Mouse (Mus musculus) myocyte (in vitro differentiated cells): ENCODE results near the gene Bend3. TPM values are rescaled to one million over a fixed set of nuclear protein-coding genes. Genes with fewer than 3 reads are reported as not detected.

Experiments used
- H3K27me3 ChIP-seq: one replicate; pipeline ENCODE4 v1.6.1; 2011; ENCODE audit not compliant: control insufficient read depth, insufficient read depth, insufficient read length
- H3K36me3 ChIP-seq: one replicate; pipeline ENCODE4 v1.6.1; 2011; ENCODE audit not compliant: control insufficient read depth, insufficient read depth
- H3K4me2 ChIP-seq: one replicate; pipeline ENCODE4 v1.6.1; 2011; ENCODE audit warnings: low read depth, control low read depth
- H3K4me3 ChIP-seq: one replicate; pipeline ENCODE4 v1.5.1; 2011; ENCODE audit warnings: mild to moderate bottlenecking, control low read depth, moderate library complexity
- H3K79me2 ChIP-seq: one replicate; pipeline ENCODE4 v1.6.1; 2011; ENCODE audit not compliant: control insufficient read depth, insufficient read depth
- H3ac ChIP-seq: one replicate; pipeline ENCODE4 v1.6.1; 2011; ENCODE audit not compliant: control insufficient read depth, insufficient read length
- CEBPB ChIP-seq: IDR thresholded peaks from 2 replicates; pipeline ENCODE4 v1.6.1; 2011; ENCODE audit warnings: mild to moderate bottlenecking, moderate library complexity; ENCODE audit not compliant: poor library complexity, insufficient read depth, severe bottlenecking
- E2F4 ChIP-seq: IDR thresholded peaks from one replicate; pipeline ENCODE4 v1.6.1; 2011; ENCODE audit warnings: mild to moderate bottlenecking, control low read depth, moderate library complexity; ENCODE audit not compliant: insufficient read depth
- MAX ChIP-seq: IDR thresholded peaks from one replicate; pipeline ENCODE4 v1.6.1; 2011; ENCODE audit warnings: low read depth, mild to moderate bottlenecking, control low read depth
- MYOD1 ChIP-seq, 3 experiments: IDR thresholded peaks; one replicate each; pipeline ENCODE4 v1.6.1; 2011; ENCODE audit warnings: control low read depth in 2 of 3, low read depth in 2 of 3, mild to moderate bottlenecking in 2 of 3, moderate library complexity in 1 of 3; ENCODE audit not compliant: insufficient read length in 2 of 3, control insufficient read depth in 1 of 3
- MYOG ChIP-seq, 3 experiments: IDR thresholded peaks; one replicate each; pipeline ENCODE4 v1.6.1; 2011; ENCODE audit warnings: control low read depth in 2 of 3, low read depth in 2 of 3, mild to moderate bottlenecking in 2 of 3; ENCODE audit not compliant: insufficient read length in 2 of 3, control insufficient read depth in 1 of 3, insufficient read depth in 1 of 3
- POLR2A ChIP-seq: IDR thresholded peaks from one replicate; pipeline ENCODE4 v1.6.1; 2011; ENCODE audit warnings: low read depth, mild to moderate bottlenecking, control low read depth, moderate library complexity; ENCODE audit not compliant: insufficient read length
- POLR2AphosphoS2 ChIP-seq: IDR thresholded peaks from one replicate; pipeline ENCODE4 v1.6.1; 2011; ENCODE audit warnings: low read depth, control low read depth; ENCODE audit not compliant: insufficient read length
- REST ChIP-seq: IDR thresholded peaks from one replicate; pipeline ENCODE4 v1.6.1; 2011; ENCODE audit warnings: mild to moderate bottlenecking, control low read depth, moderate library complexity; ENCODE audit not compliant: insufficient read depth, insufficient read length
- SRF ChIP-seq: IDR thresholded peaks from one replicate; pipeline ENCODE4 v1.6.1; 2011; ENCODE audit warnings: low read depth; ENCODE audit not compliant: control insufficient read depth, insufficient read length
- TCF12 ChIP-seq: IDR thresholded peaks from one replicate; pipeline ENCODE4 v1.6.1; 2011; ENCODE audit warnings: mild to moderate bottlenecking, control low read depth; ENCODE audit not compliant: poor library complexity, insufficient read depth, severe bottlenecking
- TCF3 ChIP-seq: IDR thresholded peaks from one replicate; pipeline ENCODE4 v1.6.1; 2011; ENCODE audit warnings: low read depth, control low read depth; ENCODE audit not compliant: insufficient read length
- USF1 ChIP-seq: IDR thresholded peaks from one replicate; pipeline ENCODE4 v1.6.1; 2011; ENCODE audit warnings: low read depth, mild to moderate bottlenecking, control low read depth, moderate library complexity
- polyA plus RNA-seq: library from polyadenylated mRNA; unstranded; fragments of >200 nt; fragmentation: generic; extraction: Trizol; gene quantifications from one replicate; pipeline ENCODE4 v1.2.1, GENCODE M21; 2012; ENCODE audit warnings: missing spikeins

The Bend3 gene
- polyA plus RNA-seq, 1 experiment, result 3.0 TPM

- peaks cover 23% of the 10 kb centered on the region for H3K79me2 ChIP-seq
- H3K27me3 ChIP-seq, result no peaks in the 10 kb centered on the region
- no peak overlapping the region for H3K4me2 ChIP-seq
- no peak overlapping the region for H3K4me3 ChIP-seq
- TF ChIP-seq MYOG (IDR thresholded peaks at IDR 0.05; ENCODE audit: control insufficient read depth in 1 of 3, insufficient read depth in 1 of 3, insufficient read length in 2 of 3, low read depth in 2 of 3) (no peak), SRF (no peak), TCF3 (no peak), USF1 (no peak), MYOD1 (IDR thresholded peaks at IDR 0.05; ENCODE audit: control insufficient read depth in 1 of 3, insufficient read length in 2 of 3, low read depth in 2 of 3) (no peak), MAX (no peak), E2F4 (no peak), TCF12 (no peak), REST (no peak), POLR2AphosphoS2 (no peak), POLR2A (no peak), CEBPB (no peak)
- H3K36me3 ChIP-seq, result no peaks in the 10 kb centered on the region
- no peak overlapping the region for H3ac ChIP-seq
Observed at GRCm38 (mm10) chr10:43482021-43482420, 3.4 kb downstream of the Bend3 start.

GRCm38 (mm10) chr10:43483426-43483995, 4.9 kb downstream of the Bend3 start:
- TF ChIP-seq TCF12 (no peak), POLR2AphosphoS2 (no peak), REST (no peak), USF1 (no peak), MAX (no peak), TCF3 (no peak), POLR2A (no peak), CEBPB (no peak), SRF (no peak), E2F4 (no peak), MYOG (IDR thresholded peaks at IDR 0.05; ENCODE audit: control insufficient read depth in 1 of 3, insufficient read depth in 1 of 3, insufficient read length in 2 of 3, low read depth in 2 of 3) (no peak), MYOD1 (IDR thresholded peaks at IDR 0.05; ENCODE audit: control insufficient read depth in 1 of 3, insufficient read length in 2 of 3, low read depth in 2 of 3) (no peak)
- Histone ChIP-seq H3K27me3 (no peaks in the 10 kb centered on the region), H3ac (no peak overlapping the region), H3K36me3 (no peaks in the 10 kb centered on the region), H3K4me2 (peak overlapping the region; percentile 4), H3K4me3 (no peak overlapping the region), H3K79me2 (peaks cover 23% of the 10 kb centered on the region)

GRCm38 (mm10) chr10:43485751-43486268, 7.2 kb downstream of the Bend3 start:
- H3ac ChIP-seq, result no peak overlapping the region
- no peaks in the 10 kb centered on the region for H3K27me3 ChIP-seq
- peaks cover 22% of the 10 kb centered on the region for H3K79me2 ChIP-seq
- H3K4me3 ChIP-seq, result no peak overlapping the region
- no peaks in the 10 kb centered on the region for H3K36me3 ChIP-seq
- TF ChIP-seq TCF3, result no peak
- H3K4me2 ChIP-seq, result no peak overlapping the region

GRCm38 (mm10) chr10:43487441-43488010, 8.9 kb downstream of the Bend3 start:
- Histone ChIP-seq H3K4me2 (no peak overlapping the region), H3K4me3 (no peak overlapping the region), H3ac (no peak overlapping the region), H3K36me3 (no peaks in the 10 kb centered on the region), H3K27me3 (no peaks in the 10 kb centered on the region), H3K79me2 (peaks cover 14% of the 10 kb centered on the region)
- TF ChIP-seq MAX (no peak), SRF (no peak), CEBPB (no peak), MYOG (IDR thresholded peaks at IDR 0.05; ENCODE audit: control insufficient read depth in 1 of 3, insufficient read depth in 1 of 3, insufficient read length in 2 of 3, low read depth in 2 of 3) (no peak), TCF12 (no peak), REST (no peak), E2F4 (no peak), POLR2AphosphoS2 (no peak), USF1 (no peak), MYOD1 (IDR thresholded peaks at IDR 0.05; ENCODE audit: control insufficient read depth in 1 of 3, insufficient read length in 2 of 3, low read depth in 2 of 3) (no peak)

- H3ac ChIP-seq, result no peak overlapping the region
- H3K79me2 ChIP-seq, result peaks cover 14% of the 10 kb centered on the region
- no peaks in the 10 kb centered on the region for H3K36me3 ChIP-seq
- no peak overlapping the region for H3K4me3 ChIP-seq
- TF ChIP-seq CEBPB (no peak), POLR2AphosphoS2 (no peak), MYOD1 (IDR thresholded peaks at IDR 0.05; ENCODE audit: control insufficient read depth in 1 of 3, insufficient read length in 2 of 3, low read depth in 2 of 3) (no peak), POLR2A (no peak), E2F4 (no peak), USF1 (no peak), MYOG (IDR thresholded peaks at IDR 0.05; ENCODE audit: control insufficient read depth in 1 of 3, insufficient read depth in 1 of 3, insufficient read length in 2 of 3, low read depth in 2 of 3) (no peak), TCF12 (no peak), REST (no peak), SRF (no peak), TCF3 (no peak), MAX (no peak)
- no peak overlapping the region for H3K4me2 ChIP-seq
- H3K27me3 ChIP-seq, result no peaks in the 10 kb centered on the region
Observed at GRCm38 (mm10) chr10:43488258-43488657, 9.6 kb downstream of the Bend3 start.
